Mouse (Mus musculus) MEL (cell line): Measurements from ENCODE around the gene Msmo1. TPM values are rescaled to one million over a fixed set of nuclear protein-coding genes. Genes with fewer than 3 reads are reported as not detected.

Source experiments
- DNase-seq: peaks from one replicate; pipeline ENCODE4 v3.0.0; 2011; ENCODE audit warnings: low read depth, low spot score
- H3K27ac ChIP-seq: 2 replicates; pipeline ENCODE4 v1.5.1; 2012; ENCODE audit warnings: low read depth, mild to moderate bottlenecking, control low read depth, low read length, moderate library complexity; ENCODE audit not compliant: control insufficient read depth
- H3K27me3 ChIP-seq, 2 experiments: fragments of 150-350 bp in 1 of 2; sonication (generic) in 1 of 2; 2 replicates each; pipeline ENCODE4 v1.6.1; 2012; ENCODE audit warnings: low read length in 2 of 2, mild to moderate bottlenecking in 2 of 2, improper control_type of control experiment in 1 of 2, moderate library complexity in 1 of 2; ENCODE audit not compliant: insufficient read depth in 2 of 2, control insufficient read depth in 1 of 2
- H3K36me3 ChIP-seq, 2 experiments: 2 replicates each; pipeline ENCODE4 v1.6.1; 2012 to 2014; ENCODE audit warnings: low read length in 2 of 2, improper control_type of control experiment in 1 of 2, inconsistent platforms in 1 of 2, mild to moderate bottlenecking in 1 of 2; ENCODE audit not compliant: insufficient read depth in 2 of 2, control insufficient read depth in 1 of 2
- H3K4me1 ChIP-seq, 2 experiments: fragments of 150-350 bp in 1 of 2; sonication (generic) in 1 of 2; 2 replicates each; pipeline ENCODE4 v1.6.1; 2012; ENCODE audit warnings: low read length in 2 of 2, improper control_type of control experiment in 1 of 2, mild to moderate bottlenecking in 1 of 2; ENCODE audit not compliant: insufficient read depth in 2 of 2, control insufficient read depth in 1 of 2
- H3K4me3 ChIP-seq, 2 experiments: fragments of 150-350 bp in 1 of 2; sonication (generic) in 1 of 2; 2 replicates each; pipeline ENCODE4 v1.5.1; 2012; ENCODE audit warnings: low read depth in 2 of 2, low read length in 2 of 2, mild to moderate bottlenecking in 2 of 2, moderate library complexity in 2 of 2, control low read depth in 1 of 2, improper control_type of control experiment in 1 of 2; ENCODE audit not compliant: control insufficient read depth in 1 of 2, insufficient read depth in 1 of 2
- H3K79me2 ChIP-seq: 2 replicates; pipeline ENCODE4 v1.6.1; 2012; ENCODE audit warnings: mild to moderate bottlenecking, low read length, moderate library complexity; ENCODE audit not compliant: control insufficient read depth, poor library complexity, insufficient read depth
- H3K9ac ChIP-seq: 2 replicates; pipeline ENCODE4 v1.6.1; 2012; ENCODE audit warnings: low read depth, mild to moderate bottlenecking, control low read depth, low read length, moderate library complexity; ENCODE audit not compliant: control insufficient read depth, poor library complexity, severe bottlenecking
- H3K9me3 ChIP-seq: fragments of 150-350 bp; sonication (generic); replicated peaks from 2 replicates; pipeline ENCODE4 v1.6.1; 2012; ENCODE audit warnings: mild to moderate bottlenecking, low read length, improper control_type of control experiment, moderate library complexity; ENCODE audit not compliant: insufficient read depth
- CHD2 ChIP-seq: IDR thresholded peaks from 2 replicates; pipeline ENCODE4 v1.6.1; 2011; ENCODE audit warnings: low read length, improper control_type of control experiment
- EP300 ChIP-seq, 2 experiments: IDR thresholded peaks; 2 replicates each; pipeline ENCODE4 v1.6.1; 2011; ENCODE audit warnings: improper control_type of control experiment in 2 of 2, low read length in 2 of 2, low read depth in 1 of 2, mild to moderate bottlenecking in 1 of 2
- HCFC1 ChIP-seq: IDR thresholded peaks from 2 replicates; pipeline ENCODE4 v1.6.1; 2012; ENCODE audit warnings: low read depth, mild to moderate bottlenecking, inconsistent platforms, low read length, improper control_type of control experiment, moderate library complexity
- JUND ChIP-seq: IDR thresholded peaks from 2 replicates; pipeline ENCODE4 v1.6.1; 2011; ENCODE audit warnings: low read depth, mild to moderate bottlenecking, improper control_type of control experiment, low read length
- MAFK ChIP-seq: IDR thresholded peaks from 2 replicates; pipeline ENCODE4 v1.6.1; 2011; ENCODE audit warnings: low read depth, mild to moderate bottlenecking, low read length, improper control_type of control experiment, borderline replicate concordance
- MAX ChIP-seq: IDR thresholded peaks from 2 replicates; pipeline ENCODE4 v1.6.1; 2011; ENCODE audit warnings: low read length, improper control_type of control experiment
- MEF2A ChIP-seq: IDR thresholded peaks from 2 replicates; pipeline ENCODE4 v1.6.1; 2014; ENCODE audit warnings: low read depth, mild to moderate bottlenecking, inconsistent platforms, low read length, improper control_type of control experiment; ENCODE audit not compliant: poor library complexity, insufficient replicate concordance, severe bottlenecking; ENCODE audit errors: extremely low read depth
- MXI1 ChIP-seq: IDR thresholded peaks from 2 replicates; pipeline ENCODE4 v1.6.1; 2011; ENCODE audit warnings: mild to moderate bottlenecking, low read depth, low read length, improper control_type of control experiment
- MYB ChIP-seq: IDR thresholded peaks from 2 replicates; pipeline ENCODE4 v1.6.1; 2011; ENCODE audit warnings: mild to moderate bottlenecking, low read depth, low read length, improper control_type of control experiment
- NELFE ChIP-seq: IDR thresholded peaks from 2 replicates; pipeline ENCODE4 v1.6.1; 2011; ENCODE audit warnings: low read depth, low read length, improper control_type of control experiment
- RAD21 ChIP-seq: IDR thresholded peaks from 2 replicates; pipeline ENCODE4 v1.6.1; 2011; ENCODE audit warnings: mild to moderate bottlenecking, low read depth, low read length, improper control_type of control experiment
- RCOR1 ChIP-seq: IDR thresholded peaks from 2 replicates; pipeline ENCODE4 v1.6.1; 2012; ENCODE audit warnings: low read depth, mild to moderate bottlenecking, inconsistent platforms, low read length, improper control_type of control experiment
- SIN3A ChIP-seq: IDR thresholded peaks from 2 replicates; pipeline ENCODE4 v1.6.1; 2012; ENCODE audit warnings: low read length, improper control_type of control experiment, inconsistent platforms
- SMC3 ChIP-seq: IDR thresholded peaks from 2 replicates; pipeline ENCODE4 v1.6.1; 2011; ENCODE audit warnings: low read depth, low read length, improper control_type of control experiment
- TCF12 ChIP-seq: IDR thresholded peaks from 2 replicates; pipeline ENCODE4 v1.6.1; 2014; ENCODE audit warnings: low read depth, mild to moderate bottlenecking, inconsistent platforms, low read length, improper control_type of control experiment, moderate library complexity
- USF1 ChIP-seq: IDR thresholded peaks from 2 replicates; pipeline ENCODE4 v1.6.1; 2014; ENCODE audit warnings: low read depth, mild to moderate bottlenecking, inconsistent platforms, low read length, improper control_type of control experiment, moderate library complexity
- ZC3H11A ChIP-seq: IDR thresholded peaks from 2 replicates; pipeline ENCODE4 v1.6.1; 2012; ENCODE audit warnings: low read depth, mild to moderate bottlenecking, inconsistent platforms, low read length, improper control_type of control experiment
- ZMIZ1 ChIP-seq: IDR thresholded peaks from 2 replicates; pipeline ENCODE4 v1.6.1; 2012; ENCODE audit warnings: low read depth, mild to moderate bottlenecking, inconsistent platforms, low read length, improper control_type of control experiment, moderate library complexity
- polyA plus RNA-seq, 2 experiments: library from polyadenylated mRNA; stranded (reverse) in 1 of 2; unstranded in 1 of 2; fragments of >175 nt in 1 of 2; fragments of >200 nt in 1 of 2; gene quantifications; 2 replicates each; pipeline versions ENCODE4 v1.2.1 to v1.2.4; 2012; ENCODE audit warnings: low replicate concordance in 2 of 2, low read depth in 1 of 2; ENCODE audit not compliant: insufficient read length in 2 of 2, insufficient read depth in 1 of 2, missing spikeins in 1 of 2
- total RNA-seq: library from RNA; depleted of rRNA; stranded (reverse); fragments of 300-350 nt; gene quantifications from 2 replicates; pipeline ENCODE4 v1.2.3, GENCODE M21; 2012

Gene Msmo1
- total and polyA plus RNA-seq, 3 experiments, result 13.8 to 22.1 TPM; not detected in 1

DNA sequence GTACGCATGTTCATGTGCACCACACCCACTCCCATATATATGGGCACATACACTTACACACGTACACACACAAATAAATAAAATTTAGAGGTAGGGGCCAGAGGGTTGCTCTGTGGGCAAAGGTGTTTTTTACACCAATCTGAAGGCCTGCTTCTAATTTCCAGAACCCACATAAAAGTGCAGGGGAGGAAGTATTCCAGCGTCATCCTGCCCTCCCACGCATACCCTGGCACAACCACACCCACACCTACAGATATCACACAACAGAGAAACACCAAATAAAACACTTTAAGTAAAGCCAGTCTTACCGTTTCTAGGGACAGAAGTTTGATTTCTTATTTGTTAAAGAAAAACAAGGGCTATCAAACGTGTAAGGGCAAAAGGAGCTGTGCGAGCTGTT lies 37.2 kb upstream of the Msmo1 start:
- Histone ChIP-seq H3K27ac (no peak overlapping the region), H3K4me1 (no peaks in the 10 kb centered on the region), H3K36me3 (peaks cover 0 to 3% of the 10 kb centered on the region in 2 experiments; a peak in 1 of 4 replicates), H3K9me3 (no peaks in the 10 kb centered on the region), H3K79me2 (no peaks in the 10 kb centered on the region), H3K27me3 (no peaks in the 10 kb centered on the region), H3K9ac (no peak overlapping the region), H3K4me3 (no peak overlapping the region)
- no peak for TF ChIP-seq MAX
- TF ChIP-seq MXI1, result no peak
- TF ChIP-seq EP300 (IDR thresholded peaks at IDR 0.05; ENCODE audit: low read depth in 1 of 2, low read length in 2 of 2), result no peak
- TF ChIP-seq ZC3H11A, result no peak
- TF ChIP-seq SMC3, result no peak
- TF ChIP-seq CHD2, result no peak
- no peak for TF ChIP-seq MYB
- no peak for TF ChIP-seq MEF2A
- no peak for TF ChIP-seq ZMIZ1
- TF ChIP-seq RAD21, result no peak
- no peak for TF ChIP-seq RCOR1
- TF ChIP-seq USF1, result no peak
- TF ChIP-seq MAFK, result no peak
- no peak for TF ChIP-seq TCF12
- TF ChIP-seq SIN3A, result no peak
- DNase-seq, result no peak

DNA sequence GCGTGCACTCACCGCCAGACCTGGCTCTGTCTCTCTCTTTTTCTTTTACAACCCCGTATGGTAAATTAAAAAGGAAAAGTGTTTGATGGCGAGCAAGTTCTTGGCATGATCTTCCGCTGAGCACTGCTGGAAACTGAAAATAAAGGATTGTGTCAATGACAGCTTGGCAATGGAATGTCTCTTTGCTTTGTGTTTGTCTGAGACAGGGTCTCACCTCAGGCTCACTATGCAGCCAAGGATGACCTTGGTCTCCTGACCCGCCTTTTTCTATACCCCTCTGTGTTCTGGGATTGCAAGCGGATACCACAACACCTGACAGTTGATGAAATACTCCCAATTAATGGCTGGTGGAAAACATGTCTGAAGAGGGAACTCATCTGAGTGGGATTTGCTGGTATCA lies 36.0 kb upstream of the Msmo1 start:
- Histone ChIP-seq H3K27ac (no peak overlapping the region), H3K9me3 (no peaks in the 10 kb centered on the region), H3K27me3 (no peaks in the 10 kb centered on the region), H3K4me3 (no peak overlapping the region), H3K9ac (no peak overlapping the region), H3K36me3 (peaks cover 0 to 3% of the 10 kb centered on the region in 2 experiments; a peak in 1 of 4 replicates), H3K79me2 (no peaks in the 10 kb centered on the region), H3K4me1 (no peaks in the 10 kb centered on the region)
- TF ChIP-seq HCFC1 (no peak), NELFE (no peak)
- no peak for DNase-seq

DNA sequence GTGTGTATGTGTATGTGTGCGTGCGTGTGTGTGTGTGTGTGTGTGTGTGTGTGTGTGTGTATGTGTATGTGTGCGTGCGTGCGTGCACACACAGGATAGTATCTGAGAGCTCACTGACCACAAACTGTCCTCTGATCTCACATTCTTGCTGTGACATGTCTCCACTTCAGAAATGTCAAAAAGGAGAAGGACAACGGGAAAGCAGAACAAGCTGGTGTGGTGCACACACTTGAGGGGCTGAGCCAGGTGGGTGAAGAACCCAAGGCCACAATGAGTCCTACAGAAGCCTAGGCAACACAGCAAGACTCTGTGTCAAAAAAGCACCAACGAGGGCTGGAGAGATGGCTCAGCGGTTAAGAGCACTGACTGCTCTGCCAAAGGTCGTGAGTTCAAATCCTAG lies 35.1 kb upstream of the Msmo1 start:
- no peak for DNase-seq
- no peaks in the 10 kb centered on the region for H3K27me3 ChIP-seq
- H3K27ac ChIP-seq, result no peak overlapping the region
- no peak overlapping the region for H3K9ac ChIP-seq
- no peaks in the 10 kb centered on the region for H3K9me3 ChIP-seq
- TF ChIP-seq JUND (no peak), MEF2A (no peak), MAX (no peak)
- H3K4me1 ChIP-seq, result no peaks in the 10 kb centered on the region
- peaks cover 0 to 5% of the 10 kb centered on the region in 2 experiments; a peak in 2 of 4 replicates for H3K36me3 ChIP-seq
- no peaks in the 10 kb centered on the region for H3K79me2 ChIP-seq
- H3K4me3 ChIP-seq, result no peak overlapping the region
